Comparison of ENCODE assay signal across 16 mouse cellular contexts in genomic region chr11:117642181-117642580, GRCm38 (mm10). TPM values are rescaled to one million over a fixed set of nuclear protein-coding genes. Genes with fewer than 3 reads are reported as not detected.
DNase-seq lines count a peak whose midpoint lies in the region; TF ChIP-seq lines count a peak whose summit lies in the region.
"Had no signal": no experiment of that assay in that cellular context is flagged by ENCODE, and none has a peak within 500 bp of the region (broad histone marks: within the 10 kb centered on the region; RNA-seq: fewer than 3 reads in every experiment).

No protein-coding gene starts in this region.

- 0 out of 2 replicates have a peak, but pooled peaks have one; percentile 2 for TF ChIP-seq CTCF in lung, adult 2 months (IDR thresholded peaks at IDR 0.05; ENCODE audit: insufficient read depth, low read length)
- peak; percentile 12 for TF ChIP-seq CTCF in C2C12 (IDR thresholded peaks at IDR 0.05; ENCODE audit: control insufficient read depth, insufficient read depth, insufficient read length)

- H3K4me1 ChIP-seq in lung, adult 2 months (ENCODE audit: control insufficient read depth, insufficient read depth, low read length): no peaks in the 10 kb centered on the region

- no peak overlapping the region for H3ac ChIP-seq in C2C12 (ENCODE audit: control insufficient read depth, insufficient read length, low read depth)

- no peaks in the 10 kb centered on the region for H3K79me2 ChIP-seq in C2C12 (ENCODE audit: control insufficient read depth, insufficient read depth)

- no peaks in the 10 kb centered on the region for H3K27me3 ChIP-seq in C2C12 (ENCODE audit: control insufficient read depth, insufficient read depth, insufficient read length)
- H3K27me3 ChIP-seq: embryonic facial prominence, embryonic 13.5 days; heart, embryonic 15.5 days; midbrain, embryonic 13.5 days; neural tube, embryonic 13.5 days had no signal

- no peak overlapping the region for H3K4me3 ChIP-seq in lung, adult 2 months (replicated peaks; ENCODE audit: extremely low read depth, low read depth, low read length)
- no peak overlapping the region for H3K4me3 ChIP-seq in C2C12 (ENCODE audit: insufficient read depth, poor library complexity, severe bottlenecking)
- H3K4me3 ChIP-seq: embryonic facial prominence, embryonic 13.5 days; heart, embryonic 15.5 days; hindbrain, embryonic 12.5 days; kidney, embryonic 15.5 days; midbrain, embryonic 13.5 days; neural tube, embryonic 13.5 days had no signal

- 85% methylated on average over 2 of the region's 2 CpGs for WGBS in lung, adult 2 months

- H3K36me3 ChIP-seq in C2C12 (ENCODE audit: control insufficient read depth, insufficient read depth): no peaks in the 10 kb centered on the region
- H3K36me3 ChIP-seq: embryonic facial prominence, embryonic 13.5 days; heart, embryonic 15.5 days; hindbrain, embryonic 12.5 days; kidney, embryonic 15.5 days; midbrain, embryonic 13.5 days; neural tube, embryonic 13.5 days had no signal

- DNase-seq in cerebellum, postnatal 10 days: peak; percentile 33 to 50
- DNase-seq in cerebellum, postnatal 4 days (ENCODE audit: low spot score in 2 of 2): no peak
- DNase-seq in heart, postnatal 4 days: peak; percentile 31
- DNase-seq in heart, adult 18-20 months: no peak
- no peak for DNase-seq in lung, adult 2 months
- DNase-seq in lung, adult 18-20 months: no peak
- no peak for DNase-seq in embryo, embryonic 9.5 days (ENCODE audit: extremely low spot score)
- DNase-seq: cerebellum, adult 8-10 months; thymus, postnatal 4 days had no signal

- no peak for TF ChIP-seq POLR2A in lung, adult 2 months (IDR thresholded peaks at IDR 0.05; ENCODE audit: borderline replicate concordance, extremely low read depth, low read depth, low read length)

- no peaks in the 10 kb centered on the region for H3K79me3 ChIP-seq in C2C12 (ENCODE audit: low read depth)

TF ChIP-seq in C2C12, 6 proteins besides CTCF, POLR2A, EP300 and RAD21:
- TF ChIP-seq MYOD1 (IDR thresholded peaks at IDR 0.05; ENCODE audit: control insufficient read depth, insufficient read length, low read depth) (no peak), CEBPB (IDR thresholded peaks at IDR 0.05; ENCODE audit: low read depth) (no peak), MAX (IDR thresholded peaks at IDR 0.05) (no peak), USF1 (IDR thresholded peaks at IDR 0.05; ENCODE audit: low read depth) (no peak)

RNA-seq across cellular contexts. Expression of gene Tnrc6c, which starts 11.9 kb away (rescaled TPM):
- 10 to 100 TPM; 25.4 to 27.4 TPM for total RNA-seq in heart, postnatal 4 days (2021)
- 10 to 100 TPM; 28.1 to 32.0 TPM for total RNA-seq in heart, adult 18-20 months (2021)
- 21.3 and 22.4 TPM in 2 replicates for polyA plus RNA-seq in lung, adult 2 months (2012; rRNA removed)
- polyA plus RNA-seq in C2C12 (2012; fragmentation: generic; extraction: Trizol): 6.3 TPM

Comparison
In these comparisons a context has a peak if more than half of its experiments do, and no peak if none do; other contexts are left out.
1. DNase-seq: peak in cerebellum, postnatal 10 days (2 of 2) and heart, postnatal 4 days (single experiment); none in cerebellum, postnatal 4 days (0 of 2), heart, adult 18-20 months (0 of 2), lung, adult 2 months (single experiment), lung, adult 18-20 months (0 of 2) and embryo, embryonic 9.5 days (single experiment).